Mouse (Mus musculus): Measurements from ENCODE around the gene Pim3. TPM values are rescaled to one million over a fixed set of nuclear protein-coding genes. Genes with fewer than 3 reads are reported as not detected.

Pim3 gene
- total RNA-seq, 2 experiments from 2014 or later: 44.6 to 49.3 TPM

GRCm38 (mm10) chr15:88906347-88906746 lies 44.4 kb downstream of the Pim3 start:
- intact Hi-C loops (cut with DNase I): no loop called here
- DNase-seq: no peak

GRCm38 (mm10) chr15:88915046-88915445 lies 53.1 kb downstream of the Pim3 start:
- intact Hi-C loops (cut with DNase I): no loop called here
- DNase-seq: no peak

Other genes starting within 250 kb of the Pim3 start
- 10 to 100 TPM; 60.3 to 66.5 TPM for gene Brd1, start 128.0 kb upstream of the Pim3 start, total RNA-seq (2021)
- 10 to 100 TPM; 23.2 to 26.7 TPM for gene Zbed4, start 110.5 kb upstream of the Pim3 start, total RNA-seq (2021)
- gene Alg12, start 42.9 kb upstream of the Pim3 start, total RNA-seq (2021): 10 to 100 TPM; 10.1 to 11.5 TPM
- 10 to 100 TPM; 26.2 to 35.6 TPM for gene Creld2, start 42.5 kb upstream of the Pim3 start, total RNA-seq (2021)
- gene Ttll8, start 92.2 kb downstream of the Pim3 start, total RNA-seq (2021): 1 to 10 TPM; 1.3 to 1.7 TPM
- 10 to 100 TPM; 51.6 to 56.9 TPM for gene Mlc1, start 116.8 kb downstream of the Pim3 start, total RNA-seq (2021)
- gene Mov10l1, start 120.7 kb downstream of the Pim3 start, total RNA-seq (2021): under 1 TPM; 0.12 to 0.30 TPM
- 10 to 100 TPM; 52.1 to 60.6 TPM for gene Panx2, start 197.5 kb downstream of the Pim3 start, total RNA-seq (2021)
- gene Trabd, start 212.9 kb downstream of the Pim3 start, total RNA-seq (2021): 10 to 100 TPM; 27.7 to 28.2 TPM
- gene Selenoo, start 226.9 kb downstream of the Pim3 start, total RNA-seq (2021): 10 to 100 TPM; 24.6 to 25.7 TPM

Data from left cerebral cortex, postnatal 4 days (tissue).